Mouse (Mus musculus): ENCODE measurements around the gene Ralgapa2. TPM values are rescaled to one million over a fixed set of nuclear protein-coding genes. Genes with fewer than 3 reads are reported as not detected.

Gene Ralgapa2
- polyA plus RNA-seq, 1 experiment, result 21.1 TPM

GRCm38 (mm10) chr2:146250236-146250904, 261.8 kb downstream of the Ralgapa2 start:
- TF ChIP-seq POLR2A (IDR thresholded peaks at IDR 0.05; ENCODE audit: borderline replicate concordance, extremely low read depth, low read depth, low read length) (no peak), CTCF (IDR thresholded peaks at IDR 0.05; ENCODE audit: insufficient read depth, low read length) (no peak)
- Histone ChIP-seq H3K4me1 (ENCODE audit: control insufficient read depth, insufficient read depth, low read length) (no peaks in the 10 kb centered on the region), H3K4me3 (replicated peaks; ENCODE audit: extremely low read depth, low read depth, low read length) (no peak overlapping the region)
- WGBS, result 92% methylated on average over 6 of the region's 6 CpGs
- no peak for DNase-seq

GRCm38 (mm10) chr2:146249033-146249432, 263.1 kb downstream of the Ralgapa2 start:
- Histone ChIP-seq H3K4me3 (replicated peaks; ENCODE audit: extremely low read depth, low read depth, low read length) (no peak overlapping the region), H3K4me1 (ENCODE audit: control insufficient read depth, insufficient read depth, low read length) (no peaks in the 10 kb centered on the region)
- TF ChIP-seq CTCF (IDR thresholded peaks at IDR 0.05; ENCODE audit: insufficient read depth, low read length), result no peak
- TF ChIP-seq POLR2A (IDR thresholded peaks at IDR 0.05; ENCODE audit: borderline replicate concordance, extremely low read depth, low read depth, low read length), result no peak
- no peak for DNase-seq
- WGBS, result 88% methylated on average over 7 of the region's 7 CpGs

GRCm38 (mm10) chr2:146247576-146247975, 264.6 kb downstream of the Ralgapa2 start:
- TF ChIP-seq CTCF (IDR thresholded peaks at IDR 0.05; ENCODE audit: insufficient read depth, low read length) (no peak), POLR2A (IDR thresholded peaks at IDR 0.05; ENCODE audit: borderline replicate concordance, extremely low read depth, low read depth, low read length) (no peak)
- Histone ChIP-seq H3K4me3 (replicated peaks; ENCODE audit: extremely low read depth, low read depth, low read length) (no peak overlapping the region), H3K4me1 (ENCODE audit: control insufficient read depth, insufficient read depth, low read length) (no peaks in the 10 kb centered on the region)
- DNase-seq, result no peak
- 39% methylated on average over 6 of the region's 6 CpGs for WGBS

GRCm38 (mm10) chr2:146246409-146247075, 265.6 kb downstream of the Ralgapa2 start:
- TF ChIP-seq POLR2A (IDR thresholded peaks at IDR 0.05; ENCODE audit: borderline replicate concordance, extremely low read depth, low read depth, low read length) (no peak), CTCF (IDR thresholded peaks at IDR 0.05; ENCODE audit: insufficient read depth, low read length) (no peak)
- WGBS, result 77% methylated on average over 4 of the region's 4 CpGs
- Histone ChIP-seq H3K4me1 (ENCODE audit: control insufficient read depth, insufficient read depth, low read length) (no peaks in the 10 kb centered on the region), H3K4me3 (replicated peaks; ENCODE audit: extremely low read depth, low read depth, low read length) (no peak overlapping the region)
- no peak for DNase-seq

GRCm38 (mm10) chr2:146245401-146245800, 266.7 kb downstream of the Ralgapa2 start:
- DNase-seq, result no peak
- no peak for TF ChIP-seq POLR2A (IDR thresholded peaks at IDR 0.05; ENCODE audit: borderline replicate concordance, extremely low read depth, low read depth, low read length)
- TF ChIP-seq CTCF (IDR thresholded peaks at IDR 0.05; ENCODE audit: insufficient read depth, low read length), result no peak

GRCm38 (mm10) chr2:146244049-146244448, 268.1 kb downstream of the Ralgapa2 start:
- 98% methylated on average over 2 of the region's 2 CpGs for WGBS
- no peak for DNase-seq
- no peaks in the 10 kb centered on the region for H3K4me1 ChIP-seq (ENCODE audit: control insufficient read depth, insufficient read depth, low read length)
- TF ChIP-seq POLR2A (IDR thresholded peaks at IDR 0.05; ENCODE audit: borderline replicate concordance, extremely low read depth, low read depth, low read length), result no peak
- TF ChIP-seq CTCF (IDR thresholded peaks at IDR 0.05; ENCODE audit: insufficient read depth, low read length), result no peak
- no peak overlapping the region for H3K4me3 ChIP-seq (replicated peaks; ENCODE audit: extremely low read depth, low read depth, low read length)

More at GRCm38 (mm10) chr2:146245401-146245800, 266.7 kb downstream of the Ralgapa2 start:
- Histone ChIP-seq H3K4me1 (ENCODE audit: control insufficient read depth, insufficient read depth, low read length) (no peaks in the 10 kb centered on the region), H3K4me3 (replicated peaks; ENCODE audit: extremely low read depth, low read depth, low read length) (no peak overlapping the region)
- WGBS, result 73% methylated on average over 7 of the region's 7 CpGs

- 85% methylated on average over 4 of the region's 4 CpGs for WGBS
- DNase-seq, result no peak
- TF ChIP-seq POLR2A (IDR thresholded peaks at IDR 0.05; ENCODE audit: borderline replicate concordance, extremely low read depth, low read depth, low read length) (no peak), CTCF (IDR thresholded peaks at IDR 0.05; ENCODE audit: insufficient read depth, low read length) (no peak)
- H3K4me3 ChIP-seq (replicated peaks; ENCODE audit: extremely low read depth, low read depth, low read length), result no peak overlapping the region
- no peaks in the 10 kb centered on the region for H3K4me1 ChIP-seq (ENCODE audit: control insufficient read depth, insufficient read depth, low read length)
These were observed 272.9 kb downstream of the Ralgapa2 start for GRCm38 (mm10) chr2:146239196-146239747.

GRCm38 (mm10) chr2:146231485-146231884, 280.7 kb downstream of the Ralgapa2 start:
- WGBS, result 89% methylated on average over 2 of the region's 2 CpGs

GRCm38 (mm10) chr2:146228435-146228834, 283.7 kb downstream of the Ralgapa2 start:
- 73% methylated on average over 2 of the region's 2 CpGs for WGBS
- no peaks in the 10 kb centered on the region for H3K4me1 ChIP-seq (ENCODE audit: control insufficient read depth, insufficient read depth, low read length)
- DNase-seq, result no peak
- TF ChIP-seq CTCF (IDR thresholded peaks at IDR 0.05; ENCODE audit: insufficient read depth, low read length), result no peak
- no peak for TF ChIP-seq POLR2A (IDR thresholded peaks at IDR 0.05; ENCODE audit: borderline replicate concordance, extremely low read depth, low read depth, low read length)
- H3K4me3 ChIP-seq (replicated peaks; ENCODE audit: extremely low read depth, low read depth, low read length), result no peak overlapping the region

More at GRCm38 (mm10) chr2:146231485-146231884, 280.7 kb downstream of the Ralgapa2 start:
- no peaks in the 10 kb centered on the region for H3K4me1 ChIP-seq (ENCODE audit: control insufficient read depth, insufficient read depth, low read length)
- no peak overlapping the region for H3K4me3 ChIP-seq (replicated peaks; ENCODE audit: extremely low read depth, low read depth, low read length)
- no peak for TF ChIP-seq POLR2A (IDR thresholded peaks at IDR 0.05; ENCODE audit: borderline replicate concordance, extremely low read depth, low read depth, low read length)
- TF ChIP-seq CTCF (IDR thresholded peaks at IDR 0.05; ENCODE audit: insufficient read depth, low read length), result no peak
- no peak for DNase-seq
